Mouse (Mus musculus) megakaryocyte-erythroid progenitor cell, adult 5 weeks (primary cell): ENCODE data around the gene Atp8b2. TPM values are rescaled to one million over a fixed set of nuclear protein-coding genes. Genes with fewer than 3 reads are reported as not detected.

ENCODE experiments used
- polyA plus RNA-seq: library from polyadenylated mRNA; stranded (reverse); fragments of >175 nt; gene quantifications from 2 replicates; pipeline ENCODE4 v1.2.3, GENCODE M21; 2012

Gene Atp8b2
- polyA plus RNA-seq, result 11.9 and 18.6 TPM in 2 replicates

GRCm38 (mm10) chr3:89963221-89963763, at the start of gene Atp8b2:
TSS of gene Atp8b2 (minus strand) at chr3:89963508.

DNA sequence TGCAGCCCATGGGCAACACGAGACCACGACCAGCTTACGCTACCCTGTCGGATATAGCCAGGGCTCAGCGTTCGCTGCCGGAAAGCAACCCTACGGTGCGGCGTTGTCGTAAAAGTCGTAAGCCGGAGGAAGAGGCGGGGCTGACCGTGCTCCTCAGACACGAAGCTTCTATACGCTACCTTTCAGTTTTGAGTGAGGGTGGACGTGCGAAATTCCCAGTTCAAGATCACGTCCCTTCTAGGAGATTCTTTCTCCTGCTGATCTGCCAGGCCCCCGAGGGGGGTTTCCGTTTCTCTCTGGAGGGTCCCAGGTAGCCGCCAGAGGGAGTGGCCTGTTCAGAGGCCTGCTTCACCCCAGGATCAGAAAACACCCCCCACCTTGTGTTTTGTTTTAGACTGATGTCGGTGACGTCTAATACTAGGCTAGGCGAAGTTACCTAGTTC, 35.3 kb upstream of the Atp8b2 start, which contains the start of gene Hax1:
Hax1 (minus strand) TSS at position 169 of the 443 bp plus-strand sequence.

DNA sequence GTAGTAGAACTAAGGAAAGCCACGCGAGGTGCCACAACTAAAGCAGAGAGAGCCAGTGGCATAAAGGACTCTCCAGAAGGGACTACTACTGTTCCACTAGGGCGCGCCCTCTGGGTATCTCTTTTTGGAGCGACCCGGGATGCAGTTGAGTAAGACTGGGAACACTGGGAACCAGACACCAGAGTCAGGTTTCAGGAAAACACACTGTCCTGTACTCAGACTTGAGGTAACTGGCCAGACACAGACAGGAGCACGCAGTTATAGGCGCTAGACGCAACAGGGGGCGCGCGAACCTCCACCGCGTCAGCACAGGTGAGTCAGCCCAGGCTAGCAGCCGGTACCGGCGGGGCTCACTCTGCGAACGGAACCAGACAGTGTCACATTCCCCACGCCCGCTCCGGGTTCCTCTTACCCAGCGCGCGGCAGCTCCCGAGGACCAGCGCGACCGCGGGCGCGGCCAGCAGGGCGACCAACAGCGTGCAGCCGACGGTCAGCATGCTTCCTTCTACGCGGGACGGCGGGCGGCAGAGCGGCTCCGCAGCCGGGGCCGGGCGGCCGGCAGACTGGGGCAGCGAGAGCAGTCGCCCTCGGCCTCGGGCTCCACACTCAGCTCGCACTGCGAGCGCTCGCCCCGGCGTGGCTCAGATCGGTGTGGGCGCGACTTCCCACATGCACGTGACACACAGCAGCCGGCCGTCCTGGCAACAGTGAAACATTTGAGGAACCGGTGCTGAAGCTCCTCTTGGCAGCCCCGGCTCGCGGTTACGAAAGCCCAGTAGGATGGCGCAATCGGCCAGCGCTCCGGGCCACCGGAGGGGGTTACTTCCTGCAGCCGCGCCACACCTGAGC, 50.5 kb downstream of the Atp8b2 start, which contains the start of gene Il6ra:
Il6ra (minus strand) TSS at position 654 of the 849 bp plus-strand sequence.

Other genes with a start within 250 kb of the Atp8b2 start
- 16.0 and 16.6 TPM in 2 replicates for gene Adar, start 248.5 kb downstream of the Atp8b2 start, polyA plus RNA-seq
- gene Chrnb2, start 198.9 kb downstream of the Atp8b2 start, polyA plus RNA-seq, result 0.23 and 0.33 TPM in 2 replicates
- 42.9 and 43.8 TPM in 2 replicates for gene Ube2q1, start 189.9 kb downstream of the Atp8b2 start, polyA plus RNA-seq
- gene She, start 132.1 kb downstream of the Atp8b2 start, polyA plus RNA-seq, result 0.02 and 0.03 TPM in 2 replicates
- gene Il6ra, start 50.3 kb downstream of the Atp8b2 start, polyA plus RNA-seq, result 22.2 and 31.3 TPM in 2 replicates
- gene Hax1, start 35.3 kb upstream of the Atp8b2 start, polyA plus RNA-seq, result 25.8 and 34.8 TPM in 2 replicates
- gene 4933434E20Rik, start 88.1 kb upstream of the Atp8b2 start, polyA plus RNA-seq, result 18.3 and 22.3 TPM in 2 replicates
- 125 and 126 TPM in 2 replicates for gene Ubap2l, start 89.1 kb upstream of the Atp8b2 start, polyA plus RNA-seq
- gene Tpm3, start 109.1 kb upstream of the Atp8b2 start, polyA plus RNA-seq, result 366 and 435 TPM in 2 replicates
- gene Nup210l, start 140.6 kb upstream of the Atp8b2 start, polyA plus RNA-seq, result 0.07 and 0.08 TPM in 2 replicates